Mouse (Mus musculus) liver, adult 2 months (tissue): Measurements from ENCODE around the gene Myh14. TPM values are rescaled to one million over a fixed set of nuclear protein-coding genes. Genes with fewer than 3 reads are reported as not detected.

Experiments
- DNase-seq: peaks from one replicate; pipeline ENCODE4 v3.0.0-alpha.2; 2011; ENCODE audit warnings: low read depth, low spot score; ENCODE audit errors: extremely low read depth
- H3K27ac ChIP-seq: fragments of 200-500 bp; replicated peaks from 2 replicates; pipeline ENCODE4 v1.5.1; 2012; ENCODE audit warnings: low read depth, mild to moderate bottlenecking, control low read depth, inconsistent platforms, low read length; ENCODE audit not compliant: insufficient read depth
- H3K27me3 ChIP-seq: fragments of 200-500 bp; 2 replicates; pipeline ENCODE4 v1.6.1; 2012; ENCODE audit warnings: mild to moderate bottlenecking, moderate library complexity, low read length, inconsistent platforms; ENCODE audit not compliant: control insufficient read depth, insufficient read depth
- H3K36me3 ChIP-seq: fragments of 200-500 bp; 2 replicates; pipeline ENCODE4 v1.6.1; 2012; ENCODE audit warnings: low read length, inconsistent platforms; ENCODE audit not compliant: control insufficient read depth, insufficient read depth
- H3K4me1 ChIP-seq: fragments of 200-500 bp; 2 replicates; pipeline ENCODE4 v1.6.1; 2011; ENCODE audit warnings: low read length; ENCODE audit not compliant: control insufficient read depth, insufficient read depth
- H3K4me3 ChIP-seq: fragments of 200-500 bp; 2 replicates; pipeline ENCODE4 v1.5.1; 2011; ENCODE audit warnings: low read depth, mild to moderate bottlenecking, control low read depth, low read length, moderate library complexity; ENCODE audit not compliant: insufficient read depth
- H3K79me2 ChIP-seq: fragments of 200-500 bp; 2 replicates; pipeline ENCODE4 v1.6.1; 2012; ENCODE audit warnings: inconsistent platforms, mild to moderate bottlenecking, low read length, moderate library complexity; ENCODE audit not compliant: control insufficient read depth, insufficient read depth
- H3K9ac ChIP-seq: fragments of 200-500 bp; 2 replicates; pipeline ENCODE4 v1.6.1; 2012; ENCODE audit warnings: low read depth, mild to moderate bottlenecking, control low read depth, inconsistent platforms, low read length
- CTCF ChIP-seq: fragments of 200-500 bp; IDR thresholded peaks from 2 replicates; pipeline ENCODE4 v1.5.1; 2011; ENCODE audit warnings: low read depth, low read length, control low read depth
- POLR2A ChIP-seq: fragments of 200-500 bp; IDR thresholded peaks from 2 replicates; pipeline ENCODE4 v1.6.1; 2011; ENCODE audit warnings: low read length, control low read depth; ENCODE audit not compliant: insufficient read depth; ENCODE audit errors: extremely low read depth
- WGBS: fragments of 180-500 bp; shearing (Covaris S2); methylation state at CpG from one replicate; pipeline ENCODE4 v1.1.7; 2018; 5-methylcytosine and 5-hydroxymethylcytosine counted together
- polyA plus RNA-seq: library from polyadenylated mRNA; depleted of rRNA; stranded (reverse); fragments of >200 nt; gene quantifications from 2 replicates; pipeline ENCODE4 v1.2.3, GENCODE M21; 2012
- total RNA-seq: library from RNA; depleted of rRNA; stranded (reverse); fragments of >200 nt; gene quantifications from 2 replicates; pipeline ENCODE4 v1.2.3, GENCODE M21; 2014

Myh14 gene
- total and polyA plus RNA-seq, 2 experiments, result 5.6 to 7.0 TPM

GRCm38 (mm10) chr7:44602443-44602842 lies 68.2 kb downstream of the Myh14 start:
- Histone ChIP-seq H3K36me3 (no peaks in the 10 kb centered on the region), H3K4me1 (no peaks in the 10 kb centered on the region), H3K4me3 (no peak overlapping the region), H3K27me3 (no peaks in the 10 kb centered on the region; the same call in 1 of the 2 replicates), H3K9ac (no peak overlapping the region), H3K27ac (no peak overlapping the region), H3K79me2 (no peaks in the 10 kb centered on the region)
- no peak for DNase-seq
- 40% methylated on average over 11 of the region's 11 CpGs for WGBS
- TF ChIP-seq POLR2A (no peak), CTCF (no peak)

GRCm38 (mm10) chr7:44601646-44602045 lies 69.0 kb downstream of the Myh14 start:
- Histone ChIP-seq H3K79me2 (no peaks in the 10 kb centered on the region), H3K4me1 (no peaks in the 10 kb centered on the region), H3K4me3 (no peak overlapping the region), H3K9ac (no peak overlapping the region), H3K27me3 (no peaks in the 10 kb centered on the region; the same call in 1 of the 2 replicates), H3K27ac (no peak overlapping the region), H3K36me3 (no peaks in the 10 kb centered on the region)
- TF ChIP-seq POLR2A (no peak), CTCF (no peak)
- WGBS, result 46% methylated on average over 19 of the region's 19 CpGs
- no peak for DNase-seq

GRCm38 (mm10) chr7:44600691-44601262 lies 69.9 kb downstream of the Myh14 start:
- Histone ChIP-seq H3K36me3 (no peaks in the 10 kb centered on the region), H3K4me1 (no peaks in the 10 kb centered on the region), H3K9ac (no peak overlapping the region), H3K27ac (no peak overlapping the region), H3K4me3 (no peak overlapping the region), H3K79me2 (no peaks in the 10 kb centered on the region), H3K27me3 (no peaks in the 10 kb centered on the region; the same call in 1 of the 2 replicates)
- no peak for DNase-seq
- no peak for TF ChIP-seq POLR2A
- no peak for TF ChIP-seq CTCF
- 78% methylated on average over 10 of the region's 10 CpGs for WGBS

GRCm38 (mm10) chr7:44598336-44598735 lies 72.3 kb downstream of the Myh14 start:
- DNase-seq, result no peak
- Histone ChIP-seq H3K27ac (no peak overlapping the region), H3K79me2 (no peaks in the 10 kb centered on the region), H3K27me3 (no peaks in the 10 kb centered on the region; the same call in 1 of the 2 replicates), H3K4me1 (no peaks in the 10 kb centered on the region), H3K4me3 (no peak overlapping the region), H3K9ac (no peak overlapping the region), H3K36me3 (no peaks in the 10 kb centered on the region)
- WGBS, result 88% methylated on average over 12 of the region's 12 CpGs
- no peak for TF ChIP-seq CTCF
- no peak for TF ChIP-seq POLR2A

GRCm38 (mm10) chr7:44597666-44598065 lies 73.0 kb downstream of the Myh14 start:
- 92% methylated on average over 4 of the region's 4 CpGs for WGBS
- H3K36me3 ChIP-seq, result no peaks in the 10 kb centered on the region
- no peak overlapping the region for H3K4me3 ChIP-seq
- TF ChIP-seq CTCF, result no peak
- no peak for TF ChIP-seq POLR2A
- no peaks in the 10 kb centered on the region for H3K79me2 ChIP-seq
- H3K4me1 ChIP-seq, result no peaks in the 10 kb centered on the region
- H3K27me3 ChIP-seq, result no peaks in the 10 kb centered on the region
- no peak overlapping the region for H3K9ac ChIP-seq
- no peak for DNase-seq
- H3K27ac ChIP-seq, result no peak overlapping the region

- 63% methylated on average over 5 of the region's 5 CpGs for WGBS
- Histone ChIP-seq H3K4me1 (no peaks in the 10 kb centered on the region), H3K4me3 (no peak overlapping the region), H3K27me3 (no peaks in the 10 kb centered on the region), H3K27ac (no peak overlapping the region), H3K9ac (no peak overlapping the region), H3K79me2 (no peaks in the 10 kb centered on the region), H3K36me3 (no peaks in the 10 kb centered on the region)
- DNase-seq, result no peak
- TF ChIP-seq POLR2A (no peak), CTCF (no peak)
Measured at GRCm38 (mm10) chr7:44596996-44597538, 73.6 kb downstream of the Myh14 start.
